Mouse (Mus musculus) liver, embryonic 14.5 days (tissue): Measurements from ENCODE around the gene L3mbtl1.

ENCODE experiments used
- CTCF ChIP-seq: IDR thresholded peaks from 2 replicates; pipeline ENCODE4 v1.5.1; 2016; ENCODE audit warnings: antibody characterized with exemption, low read depth, control low read depth
- EP300 ChIP-seq: IDR thresholded peaks from 2 replicates; pipeline ENCODE4 v1.6.1; 2016; ENCODE audit warnings: antibody characterized with exemption, low read depth

- TF ChIP-seq CTCF (no peak), EP300 (no peak)
These were observed 35.2 kb upstream of the L3mbtl1 start for GRCm38 (mm10) chr2:162908052-162908491.
